ENCODE assay signal across 9 mouse cellular contexts in genomic region chrX:52369938-52370758, GRCm38 (mm10).
DNase-seq lines count a peak whose midpoint lies in the region; ATAC-seq and TF ChIP-seq lines count a peak whose summit lies in the region.
"Had no signal": no experiment of that assay in that cellular context is flagged by ENCODE, and none has a peak within 500 bp of the region (broad histone marks: within the 10 kb centered on the region; RNA-seq: fewer than 3 reads in every experiment).

No protein-coding gene starts in this region.

- peak overlapping the region; percentile 48 for H3K4me2 ChIP-seq in hindbrain, postnatal 0 days (ENCODE audit: low read depth, low read length)

- H3K9ac ChIP-seq in hindbrain, postnatal 0 days (replicated peaks; ENCODE audit: low read length): no peak overlapping the region

- no peaks in the 10 kb centered on the region for H3K27me3 ChIP-seq in cerebellum, adult 2 months (ENCODE audit: control insufficient read depth, insufficient read depth, low read length)
- H3K27me3 ChIP-seq in hindbrain, postnatal 0 days (ENCODE audit: insufficient read depth, low read length): no peaks in the 10 kb centered on the region

- ATAC-seq in hindbrain, postnatal 0 days: no peak
- ATAC-seq in erythroblast, adult 5-6 weeks (replicated peaks; ENCODE audit: low FRiP score, poor library complexity, severe bottlenecking): no peak

- H3K9me3 ChIP-seq in hindbrain, postnatal 0 days (ENCODE audit: low read length): no peaks in the 10 kb centered on the region

- H3K36me3 ChIP-seq in hindbrain, postnatal 0 days (ENCODE audit: insufficient read depth, low read length): no peaks in the 10 kb centered on the region

- peak; percentile 13; the same call in 1 of the 2 replicates for TF ChIP-seq CTCF in cerebellum, adult 2 months (IDR thresholded peaks at IDR 0.05; ENCODE audit: borderline replicate concordance, insufficient read depth, low read depth, low read length)
- TF ChIP-seq CTCF in hindbrain, postnatal 0 days (IDR thresholded peaks at IDR 0.05; ENCODE audit: low read depth): peak; percentile 68

- TF ChIP-seq POLR2A in cerebellum, adult 2 months (IDR thresholded peaks at IDR 0.05; ENCODE audit: borderline replicate concordance, insufficient read depth, low read length): no peak

- H3K4me1 ChIP-seq in cerebellum, adult 2 months (ENCODE audit: control insufficient read depth, insufficient read depth, low read length): no peaks in the 10 kb centered on the region
- no peaks in the 10 kb centered on the region for H3K4me1 ChIP-seq in hindbrain, postnatal 0 days (ENCODE audit: insufficient read depth, low read length)

- no peak overlapping the region for H3K27ac ChIP-seq in cerebellum, adult 2 months (ENCODE audit: insufficient read depth, low read length)
- no peak overlapping the region for H3K27ac ChIP-seq in hindbrain, postnatal 0 days

- no peak for DNase-seq in cerebellum, adult 2 months
- DNase-seq in cerebellum, adult 9-11 months: no peak
- DNase-seq in lung, postnatal 10 days: peak; percentile 10
- DNase-seq in lung, postnatal 4 days: no peak
- peak; percentile 38 for DNase-seq in hindbrain, postnatal 0 days (ENCODE audit: low spot score)
- DNase-seq in cerebellum, adult 9-10 months: no peak
- no peak for DNase-seq in cerebellum, adult 18-20 months
- DNase-seq: right cerebral cortex, postnatal 4 days had no signal

- WGBS in cerebellum, adult 2 months: 7% methylated on average over 8 of the region's 8 CpGs
- 21% methylated on average over 8 of the region's 8 CpGs for WGBS in hindbrain, postnatal 0 days

- H3K4me3 ChIP-seq in cerebellum, adult 2 months (replicated peaks; ENCODE audit: insufficient read depth, low read depth, low read length): no peak overlapping the region
- peak overlapping the region; percentile 15 for H3K4me3 ChIP-seq in hindbrain, postnatal 0 days (ENCODE audit: low read length)

Comparison
In these comparisons a context has a peak if more than half of its experiments do, and no peak if none do; other contexts are left out.
1. DNase-seq: peak in lung, postnatal 10 days (single experiment) and hindbrain, postnatal 0 days (single experiment); none in cerebellum, adult 2 months (0 of 2), cerebellum, adult 9-11 months (single experiment), lung, postnatal 4 days (0 of 2), cerebellum, adult 9-10 months (single experiment) and cerebellum, adult 18-20 months (0 of 2).